Mouse (Mus musculus) hindbrain, embryonic 10.5 days (tissue): Measurements from ENCODE around the gene Rras. TPM values are rescaled to one million over a fixed set of nuclear protein-coding genes. Genes with fewer than 3 reads are reported as not detected.

Source experiments
- DNase-seq: peaks from one replicate; pipeline ENCODE4 v3.0.0-alpha.2; 2017; ENCODE audit warnings: low spot score
- H3K27ac ChIP-seq: fragments of 300-500 bp; sonication (generic); 2 replicates; pipeline ENCODE4 v1.5.1; 2016; ENCODE audit warnings: mild to moderate bottlenecking, moderate library complexity
- H3K27me3 ChIP-seq: fragments of 300-500 bp; sonication (generic); 2 replicates; pipeline ENCODE4 v1.6.1; 2016; ENCODE audit warnings: mild to moderate bottlenecking; ENCODE audit not compliant: poor library complexity, insufficient read depth, severe bottlenecking
- H3K36me3 ChIP-seq: fragments of 300-500 bp; sonication (generic); 2 replicates; pipeline ENCODE4 v1.6.1; 2016; ENCODE audit warnings: mild to moderate bottlenecking, moderate library complexity
- H3K4me1 ChIP-seq: fragments of 300-500 bp; sonication (generic); replicated peaks from 2 replicates; pipeline ENCODE4 v1.6.1; 2016; ENCODE audit warnings: mild to moderate bottlenecking
- H3K4me3 ChIP-seq: fragments of 300-500 bp; sonication (generic); 2 replicates; pipeline ENCODE4 v1.5.1; 2016; ENCODE audit warnings: mild to moderate bottlenecking, moderate library complexity
- H3K9me3 ChIP-seq: fragments of 300-500 bp; sonication (generic); 2 replicates; pipeline ENCODE4 v1.6.1; 2016; ENCODE audit warnings: mild to moderate bottlenecking, moderate library complexity
- WGBS: fragments of 180-500 bp; shearing (Covaris S2); methylation state at CpG from one replicate; pipeline ENCODE4 v1.1.7; 2016; 5-methylcytosine and 5-hydroxymethylcytosine counted together
- polyA plus RNA-seq: library from polyadenylated mRNA; unstranded; fragments of >200 nt; fragmentation: Nextera tagmentation; extraction: Ambion mirVana; gene quantifications from 2 replicates; pipeline ENCODE4 v1.2.1, GENCODE M21; 2016

Rras gene
- polyA plus RNA-seq, 1 experiment from 2014 or later = 24.8 TPM

GRCm38 (mm10) chr7:45052181-45052861 lies 34.6 kb downstream of the Rras start:
- Histone ChIP-seq H3K27ac (peak overlapping the region; percentile 99), H3K4me3 (peak overlapping the region; percentile 95), H3K36me3 (peaks cover 40% of the 10 kb centered on the region), H3K4me1 (peaks cover 50% of the 10 kb centered on the region), H3K27me3 (no peaks in the 10 kb centered on the region), H3K9me3 (no peaks in the 10 kb centered on the region)
- DNase-seq = no peak
- under 1% methylated on average over 38 of the region's 38 CpGs for WGBS

GRCm38 (mm10) chr7:45052862-45053116 lies 35.0 kb downstream of the Rras start, which contains the start of gene Prr12:
TSS of gene Prr12 (minus strand) at chr7:45052881.
- Histone ChIP-seq H3K27me3 (no peaks in the 10 kb centered on the region), H3K4me1 (peaks cover 50% of the 10 kb centered on the region), H3K36me3 (peaks cover 35% of the 10 kb centered on the region), H3K9me3 (no peaks in the 10 kb centered on the region), H3K27ac (peak within 1 kb of the TSS; percentile 99), H3K4me3 (peak within 1 kb of the TSS; percentile 95)
- WGBS = under 1% methylated on average over 18 of the region's 18 CpGs
- no peak for DNase-seq

- Histone ChIP-seq H3K4me1 (peaks cover 50% of the 10 kb centered on the region), H3K27ac (peak overlapping the region; percentile 99), H3K9me3 (no peaks in the 10 kb centered on the region), H3K27me3 (no peaks in the 10 kb centered on the region), H3K4me3 (peak overlapping the region; percentile 95), H3K36me3 (peaks cover 30% of the 10 kb centered on the region)
- DNase-seq = peak; percentile 86
- WGBS = under 1% methylated on average over 56 of the region's 59 CpGs
Measured at GRCm38 (mm10) chr7:45053117-45053930, 35.6 kb downstream of the Rras start.

GRCm38 (mm10) chr7:45053931-45054510 lies 36.3 kb downstream of the Rras start:
- Histone ChIP-seq H3K27me3 (no peaks in the 10 kb centered on the region), H3K27ac (peak overlapping the region; percentile 99), H3K9me3 (no peaks in the 10 kb centered on the region), H3K36me3 (peaks cover 23% of the 10 kb centered on the region), H3K4me1 (peaks cover 55% of the 10 kb centered on the region), H3K4me3 (peak overlapping the region; percentile 95)
- DNase-seq = peak; percentile 96
- under 1% methylated on average over 33 of the region's 33 CpGs for WGBS

- WGBS = 67% methylated on average over 14 of the region's 14 CpGs
- H3K4me1 ChIP-seq = peaks cover 52% of the 10 kb centered on the region
Measured at GRCm38 (mm10) chr7:45056329-45056971, 38.7 kb downstream of the Rras start.

GRCm38 (mm10) chr7:45056972-45057348 lies 39.2 kb downstream of the Rras start:
- Histone ChIP-seq H3K9me3 (no peaks in the 10 kb centered on the region), H3K27me3 (no peaks in the 10 kb centered on the region), H3K36me3 (no peaks in the 10 kb centered on the region; the same call in 1 of the 2 replicates), H3K4me3 (no peak overlapping the region), H3K4me1 (peaks cover 52% of the 10 kb centered on the region), H3K27ac (no peak overlapping the region)
- DNase-seq = no peak

More at GRCm38 (mm10) chr7:45056329-45056971, 38.7 kb downstream of the Rras start:
- no peak for DNase-seq
- H3K4me3 ChIP-seq = no peak overlapping the region
- H3K9me3 ChIP-seq = no peaks in the 10 kb centered on the region
- H3K27me3 ChIP-seq = no peaks in the 10 kb centered on the region
- H3K27ac ChIP-seq = peak overlapping the region; percentile 30; the same call in 1 of the 2 replicates
- no peaks in the 10 kb centered on the region; the same call in 1 of the 2 replicates for H3K36me3 ChIP-seq

GRCm38 (mm10) chr7:45058607-45059571 lies 41.1 kb downstream of the Rras start:
- Histone ChIP-seq H3K4me3 (peak overlapping the region; percentile 28), H3K27me3 (no peaks in the 10 kb centered on the region), H3K4me1 (peaks cover 53% of the 10 kb centered on the region), H3K27ac (peak overlapping the region; percentile 59; the same call in 1 of the 2 replicates), H3K36me3 (no peaks in the 10 kb centered on the region), H3K9me3 (no peaks in the 10 kb centered on the region)
- WGBS = 80% methylated on average over 10 of the region's 10 CpGs
- DNase-seq = no peak

GRCm38 (mm10) chr7:45060632-45061122 lies 42.9 kb downstream of the Rras start:
- Histone ChIP-seq H3K4me3 (no peak overlapping the region; the same call in 1 of the 2 replicates), H3K27me3 (no peaks in the 10 kb centered on the region), H3K9me3 (no peaks in the 10 kb centered on the region), H3K4me1 (peaks cover 49% of the 10 kb centered on the region), H3K36me3 (no peaks in the 10 kb centered on the region), H3K27ac (no peak overlapping the region)
- 91% methylated on average over 6 of the region's 6 CpGs for whole genome bisulfite sequencing
- DNase-seq = no peak

- Histone ChIP-seq H3K36me3 (no peaks in the 10 kb centered on the region), H3K9me3 (no peaks in the 10 kb centered on the region), H3K4me3 (peak overlapping the region; percentile 71), H3K4me1 (peaks cover 48% of the 10 kb centered on the region), H3K27me3 (no peaks in the 10 kb centered on the region), H3K27ac (peak overlapping the region; percentile 91)
- 20% methylated on average over 11 of the region's 11 CpGs for WGBS
- no peak for DNase-seq
Measured at GRCm38 (mm10) chr7:45061532-45062075, 43.8 kb downstream of the Rras start.

GRCm38 (mm10) chr7:45062239-45062835 lies 44.6 kb downstream of the Rras start, which contains the start of the genes Nosip and Prrg2:
TSS of gene Nosip (plus strand) at chr7:45062429.
TSS of gene Prrg2 (minus strand) at chr7:45062677.
- Histone ChIP-seq H3K27me3 (no peaks in the 10 kb centered on the region), H3K4me1 (peaks cover 46% of the 10 kb centered on the region), H3K9me3 (no peaks in the 10 kb centered on the region), H3K27ac (peak within 1 kb of the TSS; percentile 91), H3K4me3 (peak within 1 kb of the TSS; percentile 71), H3K36me3 (no peaks in the 10 kb centered on the region)
- under 1% methylated on average over 31 of the region's 31 CpGs for WGBS
- peak; percentile 96 for DNase-seq
